Mouse (Mus musculus) testis, adult 2 months (tissue): ENCODE measurements around the gene Lonp2. TPM values are rescaled to one million over a fixed set of nuclear protein-coding genes. Genes with fewer than 3 reads are reported as not detected.

Source experiments
- H3K27ac ChIP-seq: fragments of 200-500 bp; 2 replicates; pipeline ENCODE4 v1.5.1; 2012; ENCODE audit warnings: low read depth, low read length; ENCODE audit not compliant: control insufficient read depth, insufficient read depth
- H3K27me3 ChIP-seq: fragments of 200-500 bp; 2 replicates; pipeline ENCODE4 v1.6.1; 2012; ENCODE audit warnings: mild to moderate bottlenecking, low read length, moderate library complexity; ENCODE audit not compliant: control insufficient read depth, insufficient read depth
- H3K36me3 ChIP-seq: fragments of 200-500 bp; 2 replicates; pipeline ENCODE4 v1.6.1; 2012; ENCODE audit warnings: mild to moderate bottlenecking, low read length; ENCODE audit not compliant: control insufficient read depth, insufficient read depth
- H3K4me1 ChIP-seq: fragments of 200-500 bp; 2 replicates; pipeline ENCODE4 v1.6.1; 2012; ENCODE audit warnings: low read length; ENCODE audit not compliant: control insufficient read depth, insufficient read depth
- H3K4me3 ChIP-seq: fragments of 200-500 bp; 2 replicates; pipeline ENCODE4 v1.5.1; 2012; ENCODE audit warnings: low read depth, mild to moderate bottlenecking, low read length, moderate library complexity, mixed read lengths; ENCODE audit not compliant: control insufficient read depth
- CTCF ChIP-seq: fragments of 200-500 bp; IDR thresholded peaks from 2 replicates; pipeline ENCODE4 v1.5.1; 2012; ENCODE audit warnings: low read depth, mild to moderate bottlenecking, inconsistent platforms, low read length, moderate library complexity; ENCODE audit not compliant: control insufficient read depth, insufficient read depth, insufficient replicate concordance
- POLR2A ChIP-seq: fragments of 200-500 bp; IDR thresholded peaks from 2 replicates; pipeline ENCODE4 v1.6.1; 2012; ENCODE audit warnings: low read depth, mild to moderate bottlenecking, inconsistent platforms, low read length, moderate library complexity; ENCODE audit not compliant: control insufficient read depth
- polyA plus RNA-seq: library from polyadenylated mRNA; depleted of rRNA; stranded (reverse); fragments of >200 nt; gene quantifications from 2 replicates; pipeline ENCODE4 v1.2.3, GENCODE M21; 2012

Gene Lonp2
- polyA plus RNA-seq, 1 experiment = 19.1 TPM

- TF ChIP-seq CTCF (no peak), POLR2A (no peak)
- H3K4me3 ChIP-seq = no peak overlapping the region
- H3K27me3 ChIP-seq = no peaks in the 10 kb centered on the region
- 0 out of 2 replicates have a peak, but pooled peaks cover under 1% of the 10 kb centered on the region for H3K4me1 ChIP-seq
- H3K27ac ChIP-seq = no peak overlapping the region
- H3K36me3 ChIP-seq = peaks cover 2% of the 10 kb centered on the region; the same call in 1 of the 2 replicates
These were observed 6.4 kb downstream of the Lonp2 start for GRCm38 (mm10) chr8:86630212-86630611.

GRCm38 (mm10) chr8:86631395-86631794 lies 7.6 kb downstream of the Lonp2 start:
- Histone ChIP-seq H3K27ac (no peak overlapping the region), H3K27me3 (no peaks in the 10 kb centered on the region), H3K4me1 (no peaks in the 10 kb centered on the region), H3K4me3 (no peak overlapping the region), H3K36me3 (peaks cover 2% of the 10 kb centered on the region; the same call in 1 of the 2 replicates)
- TF ChIP-seq POLR2A (no peak), CTCF (no peak)

GRCm38 (mm10) chr8:86637826-86638225 lies 14.0 kb downstream of the Lonp2 start:
- TF ChIP-seq CTCF (no peak), POLR2A (no peak)
- no peaks in the 10 kb centered on the region for H3K4me1 ChIP-seq
- no peaks in the 10 kb centered on the region for H3K27me3 ChIP-seq
- H3K27ac ChIP-seq = no peak overlapping the region
- peaks cover 2% of the 10 kb centered on the region; the same call in 1 of the 2 replicates for H3K36me3 ChIP-seq
- no peak overlapping the region for H3K4me3 ChIP-seq

- no peaks in the 10 kb centered on the region for H3K4me1 ChIP-seq
- peaks cover 2% of the 10 kb centered on the region; the same call in 1 of the 2 replicates for H3K36me3 ChIP-seq
- TF ChIP-seq CTCF = no peak
- TF ChIP-seq POLR2A = no peak
- no peak overlapping the region for H3K27ac ChIP-seq
- no peaks in the 10 kb centered on the region for H3K27me3 ChIP-seq
- no peak overlapping the region for H3K4me3 ChIP-seq
These were observed 15.1 kb downstream of the Lonp2 start for GRCm38 (mm10) chr8:86638981-86639380.

GRCm38 (mm10) chr8:86642682-86643081 lies 18.8 kb downstream of the Lonp2 start:
- Histone ChIP-seq H3K4me3 (no peak overlapping the region), H3K27ac (no peak overlapping the region), H3K36me3 (no peaks in the 10 kb centered on the region), H3K4me1 (no peaks in the 10 kb centered on the region), H3K27me3 (no peaks in the 10 kb centered on the region)
- TF ChIP-seq POLR2A = no peak
- TF ChIP-seq CTCF = no peak

GRCm38 (mm10) chr8:86644661-86645060 lies 20.8 kb downstream of the Lonp2 start:
- Histone ChIP-seq H3K4me3 (no peak overlapping the region), H3K4me1 (no peaks in the 10 kb centered on the region)
- TF ChIP-seq CTCF (no peak), POLR2A (no peak)

GRCm38 (mm10) chr8:86647771-86648170 lies 23.9 kb downstream of the Lonp2 start:
- Histone ChIP-seq H3K27ac (no peak overlapping the region), H3K27me3 (no peaks in the 10 kb centered on the region), H3K36me3 (no peaks in the 10 kb centered on the region; the same call in 1 of the 2 replicates), H3K4me3 (no peak overlapping the region), H3K4me1 (no peaks in the 10 kb centered on the region)
- TF ChIP-seq POLR2A (no peak), CTCF (no peak)

More at GRCm38 (mm10) chr8:86644661-86645060, 20.8 kb downstream of the Lonp2 start:
- H3K27ac ChIP-seq = no peak overlapping the region
- no peaks in the 10 kb centered on the region for H3K36me3 ChIP-seq
- H3K27me3 ChIP-seq = no peaks in the 10 kb centered on the region
